Mouse (Mus musculus): ENCODE measurements around the gene Zfp764. TPM values are rescaled to one million over a fixed set of nuclear protein-coding genes. Genes with fewer than 3 reads are reported as not detected.
"Not testable (repeated sequence)": the region's sequence is repeated elsewhere in the genome, so short reads cannot be mapped to it uniquely, and the experiment has no call there.

Gene Zfp764
- total RNA-seq (2021), result 1 to 10 TPM; 2.9 to 4.1 TPM
- long read RNA-seq, experiment 1, partial matches to known transcripts, result 1 of 3 reads
- long read RNA-seq, experiment 1, other reads (novel, unspliced or antisense), result 1 of 3 reads
- long read RNA-seq, experiment 2, result 0 reads

DNA sequence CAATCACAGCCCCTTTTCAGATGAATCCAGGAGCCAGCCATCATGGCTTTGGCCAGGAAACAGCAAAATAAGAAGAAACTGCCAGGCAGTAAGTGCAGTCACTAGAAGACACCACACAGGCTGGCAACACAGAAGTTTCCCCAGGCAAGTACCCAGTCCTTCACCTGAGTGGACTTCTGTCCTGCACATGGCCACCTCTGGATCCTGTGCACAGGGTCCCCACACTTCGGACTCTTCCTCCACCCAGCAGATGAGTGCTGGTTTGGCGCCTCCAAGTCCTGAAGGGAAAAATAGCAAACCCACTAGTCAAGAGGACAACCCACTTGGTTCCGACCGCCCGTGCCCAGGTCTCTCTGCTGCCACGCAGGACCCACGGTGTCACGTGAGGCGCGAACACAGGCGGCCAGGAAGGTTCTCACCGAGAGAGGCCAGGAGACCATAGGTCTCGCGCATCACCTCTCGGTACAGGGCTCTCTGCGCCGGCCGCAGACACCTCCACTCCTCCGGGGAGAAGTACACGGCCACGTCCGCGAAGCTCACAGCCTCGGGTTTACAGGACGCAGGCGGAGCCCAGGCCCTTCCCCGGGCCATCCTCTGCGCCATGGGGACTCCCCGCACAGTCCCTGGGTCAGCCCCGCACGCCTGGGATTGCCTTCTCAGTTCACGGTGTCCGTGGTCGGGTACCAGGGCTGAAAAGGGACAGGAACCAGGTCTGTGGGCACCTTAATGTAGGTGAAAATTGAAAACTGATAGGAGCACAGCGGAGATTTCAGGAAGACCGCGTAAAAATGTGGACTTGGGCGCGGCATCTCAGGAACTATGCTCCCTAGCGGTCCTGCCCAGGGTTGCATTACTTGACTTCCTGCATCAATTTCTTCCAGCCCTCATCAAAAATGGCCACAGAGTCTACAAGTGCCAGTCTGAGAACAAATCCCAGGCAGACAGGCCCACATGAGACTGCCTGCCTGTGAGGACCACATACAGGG lies at the start of gene Zfp764:
Gene Zfp764 (minus strand): TSS at position 821 of the 986 bp plus-strand sequence.
- peak; percentile 89 to 92 for DNase-seq (ENCODE audit: low spot score in 2 of 2)
- intact Hi-C loops (cut with DNase I), result not testable (repeated sequence)

DNA sequence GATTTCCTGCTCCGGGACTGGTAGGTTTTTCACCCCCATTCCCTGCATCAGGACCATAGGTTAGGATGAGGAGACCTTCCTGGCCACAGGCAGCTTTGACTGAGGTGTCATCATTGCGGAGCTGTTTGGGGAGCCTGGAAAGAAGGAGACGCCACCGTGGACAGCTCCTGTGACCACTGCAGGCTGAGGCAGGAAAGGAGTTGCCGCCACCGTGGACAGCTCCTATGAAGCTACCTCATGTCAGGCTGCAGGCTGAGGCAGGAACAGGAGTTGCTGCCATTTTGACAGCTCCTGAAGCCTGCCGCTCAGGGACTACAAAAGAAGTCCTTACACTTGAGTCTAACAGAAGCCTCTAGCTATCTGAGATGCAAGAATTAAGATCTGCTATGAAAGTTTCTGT lies 48.3 kb upstream of the Zfp764 start:
- no peak for DNase-seq (ENCODE audit: low spot score in 2 of 2)
- intact Hi-C loops (cut with DNase I), result no loop called here

DNA sequence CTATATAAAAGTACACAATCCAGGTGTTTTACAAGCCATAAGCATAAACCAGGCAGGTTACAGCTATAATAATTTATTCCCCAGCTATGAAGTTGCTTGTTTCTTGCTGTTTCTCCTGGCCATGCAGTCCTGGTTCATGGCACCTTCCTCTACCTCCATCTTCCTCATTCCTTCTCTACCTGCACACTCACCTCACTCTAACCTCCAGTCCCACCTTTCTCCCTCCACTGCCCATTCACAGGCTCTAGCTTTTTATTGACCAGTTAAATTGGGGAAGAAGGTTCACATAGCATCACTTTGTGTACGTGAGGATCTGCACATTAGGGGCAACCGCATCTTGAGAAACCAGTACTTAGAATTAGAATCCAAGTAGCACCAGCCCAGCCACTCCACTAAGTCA lies 46.4 kb upstream of the Zfp764 start:
- DNase-seq (ENCODE audit: low spot score in 2 of 2), result no peak
- intact Hi-C loops (cut with DNase I), result no loop called here

DNA sequence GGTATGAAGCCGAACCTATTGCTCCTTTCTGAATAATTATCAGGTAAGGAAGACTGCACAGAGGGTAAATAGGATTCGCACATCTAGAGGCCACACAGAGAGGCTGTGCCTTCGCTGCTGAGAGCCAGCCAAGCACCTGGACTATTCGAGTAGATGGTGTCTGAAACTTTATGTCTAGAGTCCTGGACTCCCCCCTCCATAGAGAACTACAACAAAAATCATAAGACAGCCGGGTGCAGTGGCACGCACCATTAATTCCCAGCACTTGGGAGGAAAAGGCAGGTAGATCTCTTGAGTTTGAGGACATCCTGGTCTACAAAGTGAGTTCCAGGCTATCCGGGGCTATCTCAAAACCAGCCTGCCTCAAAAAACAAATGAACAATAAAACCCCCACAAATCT lies 43.3 kb upstream of the Zfp764 start:
- no peak for DNase-seq (ENCODE audit: low spot score in 2 of 2)

DNA sequence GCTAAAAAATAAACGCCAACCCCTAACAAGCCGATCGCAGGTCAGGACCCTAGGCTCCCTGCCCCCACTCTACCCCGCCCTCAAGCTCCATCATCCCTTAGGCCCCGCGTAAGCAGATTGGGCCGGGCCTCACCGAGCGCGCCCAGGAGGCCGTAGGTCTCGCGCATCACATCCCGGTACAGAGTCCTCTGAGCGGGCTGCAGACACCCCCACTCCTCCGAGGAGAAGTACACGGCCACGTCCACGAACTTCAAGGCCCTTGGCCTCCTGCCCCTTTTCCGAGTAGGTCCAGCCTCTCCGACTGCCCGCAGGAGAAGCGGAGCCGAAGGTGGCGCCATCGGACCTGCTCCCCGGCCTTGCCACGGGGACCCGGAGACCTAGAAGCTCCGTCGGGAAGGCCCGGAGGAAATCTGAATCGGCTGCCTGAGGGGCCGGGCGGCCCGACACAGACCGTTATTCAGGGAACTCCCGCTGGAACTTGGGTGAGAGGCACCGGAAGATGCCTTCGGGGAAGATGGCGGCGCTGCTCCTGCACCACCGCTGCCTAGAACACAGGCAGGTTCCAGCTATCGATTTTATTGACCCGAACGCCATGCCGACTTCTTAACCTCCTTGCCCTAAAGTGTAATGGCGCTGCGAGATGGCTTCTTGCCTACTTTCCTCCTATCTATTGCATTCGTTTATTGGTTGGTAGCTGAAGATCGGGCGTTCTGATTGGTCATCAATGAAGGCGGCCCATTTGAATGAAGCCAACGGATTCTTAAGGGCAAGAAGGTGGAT lies 42.1 kb upstream of the Zfp764 start, which contains the start of gene Zfp689:
Gene Zfp689 (minus strand): TSS at position 638 of the 780 bp plus-strand sequence.
- peak; percentile 97 to 98 for DNase-seq (ENCODE audit: low spot score in 2 of 2)
- intact Hi-C loops (cut with DNase I), result no loop called here

More for the DNA sequence above, 43.3 kb upstream of the Zfp764 start:
- intact Hi-C loops (cut with DNase I), result no loop called here

DNA sequence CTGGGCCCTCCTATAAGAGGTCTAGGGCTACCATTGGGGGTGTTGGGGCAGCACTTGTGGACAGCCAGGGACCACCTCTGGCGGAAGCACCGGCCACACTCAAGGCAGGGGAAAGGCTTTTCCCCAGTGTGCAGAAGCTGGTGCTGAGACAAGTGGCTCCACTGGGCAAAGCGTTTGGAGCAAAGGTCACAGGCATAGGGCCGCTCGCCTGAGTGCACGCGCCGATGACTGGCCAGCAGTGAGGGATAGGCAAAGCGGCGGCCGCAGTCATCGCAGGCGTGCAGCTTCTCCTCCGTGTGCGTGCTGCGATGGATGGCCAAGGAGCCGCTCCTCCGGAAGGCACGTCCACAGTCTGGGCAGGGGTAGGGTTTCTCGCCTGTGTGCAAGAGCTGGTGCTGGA lies 37.4 kb upstream of the Zfp764 start:
- no peak for DNase-seq (ENCODE audit: low spot score in 2 of 2)

DNA sequence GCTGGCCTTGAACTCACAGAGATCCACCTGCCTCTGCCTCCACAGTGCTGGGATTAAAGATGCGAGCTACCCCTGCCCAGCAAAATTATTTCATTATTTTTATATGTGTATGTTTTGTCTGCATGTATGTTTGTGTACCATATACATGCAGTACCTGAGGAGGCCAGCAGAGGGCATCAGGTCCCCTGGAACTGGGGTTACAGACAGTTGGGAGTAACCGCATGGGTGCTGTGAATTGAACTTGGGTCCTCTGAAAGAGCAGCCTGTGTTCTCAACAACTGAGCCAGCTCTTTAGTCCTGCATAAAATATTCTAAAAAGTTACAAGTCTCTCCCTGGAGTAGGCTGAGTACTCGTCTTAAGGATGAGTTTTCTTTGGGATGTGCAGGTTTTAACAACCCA lies 31.1 kb upstream of the Zfp764 start:
- intact Hi-C loops (cut with DNase I), result no loop called here
- DNase-seq (ENCODE audit: low spot score in 2 of 2), result no peak

More for the DNA sequence above, 37.4 kb upstream of the Zfp764 start:
- intact Hi-C loops (cut with DNase I), result no loop called here

DNA sequence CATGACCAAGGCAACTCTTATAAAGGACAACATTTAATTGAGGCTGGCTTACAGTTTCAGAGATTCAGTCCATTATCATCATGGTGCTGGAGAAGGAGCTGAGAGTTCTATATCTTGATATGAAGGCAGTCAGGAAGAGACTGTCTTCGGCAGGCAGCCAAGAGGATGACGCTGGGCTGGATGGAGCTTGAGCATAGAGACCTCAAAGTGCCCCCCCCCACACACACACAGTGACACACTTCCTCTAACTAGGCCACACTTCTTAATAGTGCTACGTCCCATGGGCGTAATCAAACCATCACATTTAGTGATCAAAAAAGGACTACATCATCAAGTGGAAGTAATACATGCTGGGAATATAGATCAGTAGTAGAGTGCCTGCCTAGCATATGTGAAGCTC lies 28.6 kb upstream of the Zfp764 start:
- intact Hi-C loops (cut with DNase I), result no loop called here
- DNase-seq (ENCODE audit: low spot score in 2 of 2), result no peak

DNA sequence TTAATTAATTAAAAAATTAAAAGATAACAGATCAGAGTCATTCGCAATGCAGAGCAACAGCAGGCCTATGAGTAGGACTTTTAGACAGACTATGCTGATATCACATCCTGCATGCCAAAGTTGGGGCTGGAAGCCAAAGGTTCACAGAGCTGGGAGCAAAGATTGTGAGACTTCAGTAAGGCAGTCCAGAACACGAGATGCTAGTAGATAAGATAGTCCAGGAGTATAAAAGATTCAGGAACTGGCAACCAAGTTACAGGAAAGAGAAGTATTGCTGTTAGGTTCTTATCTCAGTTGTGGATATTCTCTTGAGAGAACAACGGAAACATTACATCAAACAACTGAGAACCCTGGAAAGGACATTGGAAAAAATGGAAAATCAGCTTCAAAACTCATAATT lies 19.7 kb upstream of the Zfp764 start:
- intact Hi-C loops (cut with DNase I), result no loop called here
- DNase-seq (ENCODE audit: low spot score in 2 of 2), result no peak

DNA sequence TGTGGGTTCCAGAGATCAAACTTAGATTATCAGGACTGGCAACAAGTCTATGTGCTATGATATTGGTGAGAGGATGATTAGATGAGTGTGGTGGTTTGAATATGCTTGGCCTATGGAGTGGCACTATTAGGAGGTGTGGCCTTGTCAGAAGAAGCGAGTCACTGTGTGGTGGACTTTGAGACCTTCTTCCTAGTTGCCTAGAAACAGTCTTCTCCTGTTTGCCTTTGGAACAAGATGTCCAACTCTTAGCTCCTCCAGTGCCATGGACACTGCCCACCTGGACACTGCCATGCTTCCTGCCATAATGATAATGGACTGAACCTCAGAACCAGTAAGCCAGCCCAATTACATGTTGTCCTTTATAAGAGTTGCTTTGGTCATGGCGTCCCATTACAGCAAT lies 19.3 kb upstream of the Zfp764 start:
- DNase-seq (ENCODE audit: low spot score in 2 of 2), result no peak
- intact Hi-C loops (cut with DNase I), result no loop called here

DNA sequence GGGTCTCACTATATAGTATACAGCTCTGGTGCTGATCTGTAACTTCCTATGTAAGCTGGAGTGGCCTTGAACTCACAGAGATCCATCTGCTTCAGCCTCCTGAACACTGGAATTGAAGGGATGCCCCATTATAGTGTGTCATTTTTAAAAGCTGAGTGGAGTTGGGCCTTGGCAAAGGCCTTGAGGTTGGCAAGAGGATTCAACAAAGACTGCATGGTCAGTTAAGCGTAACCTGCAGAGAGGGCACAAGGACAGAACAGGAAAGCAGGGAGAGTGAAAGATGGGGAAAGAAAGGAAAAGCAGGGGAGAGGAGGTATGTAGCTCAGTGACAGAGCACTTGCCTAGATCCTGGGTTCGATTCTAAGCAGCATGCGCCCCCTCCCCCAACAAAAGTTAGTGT lies 18.7 kb upstream of the Zfp764 start:
- no peak for DNase-seq (ENCODE audit: low spot score in 2 of 2)
- intact Hi-C loops (cut with DNase I), result no loop called here

DNA sequence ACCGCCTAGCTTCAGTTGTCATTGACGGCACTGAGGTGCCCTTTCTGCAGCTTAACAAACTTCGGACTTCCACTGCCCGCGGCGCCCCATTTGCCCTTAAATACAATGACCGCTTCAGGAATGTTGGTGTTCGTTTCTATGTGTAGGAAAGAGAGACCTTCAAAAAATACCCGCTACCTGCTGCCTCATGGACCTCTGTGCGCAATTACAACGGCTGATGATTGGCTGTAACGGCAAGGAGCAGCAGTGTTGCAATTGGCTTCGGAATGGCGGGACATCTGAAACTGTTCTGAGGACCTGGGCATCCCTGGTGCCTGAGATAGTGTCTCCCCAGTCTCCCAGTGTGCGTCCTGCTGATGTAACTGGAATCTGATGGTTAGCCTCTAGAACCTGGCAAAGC lies 15.6 kb upstream of the Zfp764 start:
- intact Hi-C loops (cut with DNase I), result no loop called here

DNA sequence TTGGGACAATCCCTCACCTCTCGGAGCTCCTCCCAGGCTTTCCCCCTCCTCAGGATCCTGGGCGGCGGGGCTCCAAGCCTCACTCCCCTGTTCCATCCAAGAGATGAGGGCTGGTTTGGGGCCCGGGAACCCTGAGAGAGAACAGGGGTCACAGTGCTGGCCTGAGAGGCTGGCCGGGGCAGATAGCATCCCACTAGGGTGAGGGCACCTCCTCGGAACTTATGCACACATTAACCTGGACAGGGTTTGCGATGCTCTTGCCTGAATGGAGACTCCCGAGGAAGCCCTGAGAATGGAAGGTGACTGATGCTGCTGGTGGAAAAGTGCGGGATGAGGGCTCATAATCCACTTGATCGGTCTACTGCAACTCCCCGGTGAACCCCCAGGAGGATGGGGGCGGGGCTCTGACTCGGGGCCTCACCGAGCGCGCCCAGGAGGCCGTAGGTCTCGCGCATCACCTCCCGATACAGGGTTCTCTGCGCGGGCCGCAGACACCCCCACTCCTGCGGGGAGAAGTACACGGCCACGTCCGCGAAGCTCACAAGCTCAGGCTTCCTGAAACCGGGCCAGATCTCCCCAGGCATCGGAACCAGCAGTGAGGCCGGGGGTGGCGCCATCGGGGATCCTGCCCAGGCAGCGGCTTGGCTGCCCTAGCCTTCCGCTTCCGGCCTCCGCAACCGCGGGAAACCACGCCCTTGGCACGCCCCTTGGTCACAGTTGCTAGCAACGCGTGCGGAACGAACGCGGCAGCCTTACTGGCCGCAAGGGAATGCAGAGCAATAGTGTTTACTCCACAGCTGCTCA lies 15.0 kb upstream of the Zfp764 start, which contains the start of gene Zfp688:
Gene Zfp688 (minus strand): TSS at position 681 of the 804 bp plus-strand sequence.
- intact Hi-C loops (cut with DNase I), result no loop called here
- peak; percentile 91 to 92 for DNase-seq (ENCODE audit: low spot score in 2 of 2)

More for the DNA sequence above, 15.6 kb upstream of the Zfp764 start:
- peak; percentile 42 to 57 for DNase-seq (ENCODE audit: low spot score in 2 of 2)

DNA sequence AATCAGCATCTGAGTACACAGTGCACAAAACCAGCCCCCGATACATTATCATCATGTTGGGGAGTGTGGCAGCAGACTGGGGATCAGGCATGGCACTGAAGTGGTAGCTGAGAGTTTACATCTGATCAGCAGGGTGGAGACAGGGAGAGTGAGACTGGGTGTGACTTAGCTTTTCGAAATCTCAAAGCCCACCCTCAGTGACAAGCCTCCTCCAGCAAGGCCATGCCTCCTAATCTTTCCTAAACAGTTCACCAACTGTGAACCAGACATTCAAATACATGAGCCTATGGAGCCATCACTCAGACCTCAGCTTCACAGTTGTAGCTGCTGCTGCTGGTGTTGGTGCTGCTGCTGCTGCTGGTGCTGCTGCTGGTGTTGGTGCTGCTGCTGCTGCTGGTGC lies 4.8 kb upstream of the Zfp764 start:
- intact Hi-C loops (cut with DNase I), result no loop called here
- DNase-seq (ENCODE audit: low spot score in 2 of 2), result no peak

DNA sequence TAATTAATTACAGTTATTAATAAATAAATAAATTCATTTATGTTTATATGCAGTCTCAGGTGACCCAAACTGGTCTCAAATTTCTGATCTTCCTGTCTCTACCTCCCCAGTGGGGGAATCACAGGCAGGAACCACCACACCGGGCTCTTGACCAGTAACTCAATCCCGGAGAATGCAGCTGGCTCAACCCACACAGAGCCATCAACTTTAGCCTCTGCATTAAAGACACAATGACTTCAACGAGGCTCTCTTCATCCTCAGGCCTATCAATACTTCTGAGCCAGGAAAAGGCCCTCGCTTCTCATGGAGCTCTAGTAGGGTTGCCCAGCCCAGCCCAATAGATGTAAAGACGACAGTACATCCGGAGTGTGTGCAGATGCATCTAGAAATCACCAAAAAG lies 2.5 kb downstream of the Zfp764 start:
- DNase-seq (ENCODE audit: low spot score in 2 of 2); intact Hi-C loops (cut with DNase I): not testable (repeated sequence)

DNA sequence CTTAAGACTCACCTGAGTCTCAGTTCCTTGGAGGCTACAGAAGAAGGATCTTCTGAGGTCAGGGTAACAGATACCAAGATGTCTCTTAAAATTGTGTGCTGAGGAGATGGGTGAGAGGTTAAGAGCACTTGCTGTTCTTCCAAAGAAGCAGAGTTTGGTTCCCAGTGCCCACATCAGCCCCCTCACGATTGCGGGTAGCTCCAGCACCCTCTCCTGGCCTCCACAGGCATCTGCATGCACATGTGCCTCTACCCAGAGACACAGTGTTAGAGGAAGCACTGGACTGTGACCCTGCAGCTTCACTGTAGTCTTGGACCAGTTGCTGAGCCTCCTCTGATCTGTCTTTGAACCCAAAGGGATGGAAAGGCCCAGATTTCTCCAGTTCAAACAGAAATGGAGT lies 3.6 kb downstream of the Zfp764 start:
- no peak for DNase-seq (ENCODE audit: low spot score in 2 of 2)
- intact Hi-C loops (cut with DNase I), result no loop called here

DNA sequence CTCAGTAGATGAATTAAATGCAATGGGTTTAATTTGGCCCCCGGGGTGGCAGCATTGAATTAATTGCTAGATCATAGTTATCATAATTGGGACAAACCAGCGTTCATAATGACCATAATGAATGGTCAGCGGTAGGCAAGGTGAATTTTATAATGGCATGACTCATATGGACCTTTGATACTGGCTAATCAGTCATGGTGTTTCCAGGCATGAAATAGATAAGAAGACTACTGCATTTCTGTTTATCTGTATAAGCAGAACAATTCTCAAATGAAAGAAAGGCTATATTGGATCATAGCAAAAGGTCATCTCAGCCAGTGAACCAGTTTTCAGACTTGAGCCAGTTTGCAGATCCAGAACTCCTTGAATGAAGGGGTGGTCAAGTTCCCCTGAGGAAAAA lies 6.3 kb downstream of the Zfp764 start:
- DNase-seq (ENCODE audit: low spot score in 2 of 2), result no peak
- intact Hi-C loops (cut with DNase I), result no loop called here

DNA sequence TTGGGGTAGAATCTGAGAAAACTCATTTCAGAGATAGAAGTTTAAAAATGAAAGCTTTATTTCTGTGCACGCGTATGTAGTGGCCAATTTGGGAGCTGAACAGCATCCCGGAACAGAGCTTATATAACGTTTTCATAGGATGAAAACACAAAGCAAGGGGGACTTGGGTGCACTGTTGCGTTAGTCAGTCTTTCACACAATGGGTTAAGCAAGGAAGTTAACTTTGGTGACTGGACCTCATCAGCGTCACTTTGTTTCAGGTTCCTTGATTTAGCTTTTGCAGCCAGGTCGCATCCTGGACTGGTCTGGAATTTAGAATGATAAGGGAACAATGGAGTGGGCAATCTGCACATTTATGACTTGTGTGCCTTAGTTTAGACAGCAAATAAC lies 12.7 kb downstream of the Zfp764 start:
- no peak for DNase-seq (ENCODE audit: low spot score in 2 of 2)
- intact Hi-C loops (cut with DNase I), result no loop called here

Data from left cerebral cortex, postnatal 14 days (tissue).